Mouse (Mus musculus) splenic B cell, adult 2 months (primary cell): Measurements from ENCODE around the gene Meis1.
A peak's percentile ranks its signal among the peaks of the same experiment; 100 is the strongest.

Source experiments
- DNase-seq: peaks from one replicate; pipeline ENCODE4 v3.0.0-alpha.2; 2011; ENCODE audit warnings: low read depth, low spot score
- H3K27me3 ChIP-seq: 2 replicates; pipeline ENCODE4 v1.6.1; 2012; ENCODE audit warnings: mild to moderate bottlenecking, low read length, moderate library complexity, mixed read lengths; ENCODE audit not compliant: control insufficient read depth, poor library complexity, insufficient read depth, severe bottlenecking
- H3K36me3 ChIP-seq: 2 replicates; pipeline ENCODE4 v1.6.1; 2012; ENCODE audit warnings: mild to moderate bottlenecking, low read length, moderate library complexity, mixed read lengths; ENCODE audit not compliant: control insufficient read depth, poor library complexity, insufficient read depth, severe bottlenecking

Meis1 gene

DNA sequence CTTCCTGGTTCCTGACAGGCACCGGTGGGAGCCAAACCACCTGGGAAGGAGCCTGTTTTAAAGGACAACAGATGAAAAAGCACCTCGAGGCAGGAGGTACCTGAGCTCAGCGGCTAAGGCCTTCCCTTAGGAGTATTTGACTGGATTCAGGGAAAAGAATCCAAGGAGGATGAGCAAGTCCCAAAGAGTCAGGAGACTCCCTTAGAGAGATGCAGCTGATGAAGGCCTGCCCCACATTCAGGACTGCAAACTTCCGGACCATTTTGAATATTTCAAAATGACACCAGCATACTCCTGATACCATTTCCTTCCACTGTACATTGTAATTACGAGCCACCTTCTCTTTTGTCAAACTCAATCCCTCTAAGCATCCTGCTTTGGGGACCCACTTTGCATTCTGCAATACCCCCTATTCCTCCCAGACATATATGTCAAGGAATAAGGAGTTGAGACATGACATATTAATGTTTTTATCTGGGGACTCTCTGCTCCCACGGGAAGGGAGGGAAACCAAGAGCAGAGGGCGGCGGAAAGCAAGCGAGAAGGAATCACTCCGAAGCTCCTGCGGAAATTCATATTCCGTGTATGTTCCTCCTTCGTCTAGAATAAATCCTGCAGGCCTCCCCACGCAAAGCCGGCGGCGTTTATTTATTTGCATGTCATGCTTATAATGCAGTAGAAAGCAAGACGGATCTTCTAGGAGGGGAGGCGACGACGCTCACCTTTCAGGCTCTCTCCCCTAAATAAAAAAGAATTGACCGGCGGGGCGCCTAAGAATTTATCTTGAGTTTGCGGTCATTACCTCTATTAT, 148.5 kb downstream of the Meis1 start:
- H3K36me3 ChIP-seq, result no peaks in the 10 kb centered on the region
- DNase-seq, result peak; percentile 2

DNA sequence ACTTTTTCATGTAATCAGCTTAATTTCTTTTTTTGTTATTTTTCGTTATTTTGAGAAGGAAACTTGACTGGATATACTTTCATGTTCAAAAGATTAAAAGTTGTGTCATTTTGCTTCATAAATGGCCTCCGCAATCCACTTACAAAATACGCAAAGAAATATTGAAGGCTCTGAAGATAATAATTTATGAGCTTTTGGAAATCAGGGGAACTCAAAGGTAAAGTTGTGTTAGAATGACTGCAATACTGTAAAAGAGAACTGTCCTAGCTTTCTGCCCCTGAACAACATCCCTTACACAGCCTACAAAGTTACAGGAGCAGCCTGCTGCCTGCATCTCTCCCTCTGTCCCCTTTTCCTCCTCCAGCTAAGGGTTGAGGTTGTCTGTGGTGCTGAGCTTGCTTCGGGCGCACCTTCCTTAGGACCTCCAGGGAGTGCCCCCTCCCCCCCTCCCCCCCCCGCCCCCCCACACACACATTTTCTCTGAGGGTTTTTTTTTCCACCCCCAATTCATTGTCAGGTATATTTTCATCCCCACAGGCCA, 149.3 kb downstream of the Meis1 start:
- no peaks in the 10 kb centered on the region for H3K36me3 ChIP-seq
- DNase-seq, result no peak

More for the DNA sequence above, 148.5 kb downstream of the Meis1 start:
- H3K27me3 ChIP-seq, result peaks cover 2% of the 10 kb centered on the region

GRCm38 (mm10) chr11:18867665-18868064, 151.1 kb downstream of the Meis1 start:
- Histone ChIP-seq H3K36me3 (no peaks in the 10 kb centered on the region), H3K27me3 (peaks cover 2% of the 10 kb centered on the region)
- no peak for DNase-seq

More for the DNA sequence above, 149.3 kb downstream of the Meis1 start:
- H3K27me3 ChIP-seq, result peaks cover 2% of the 10 kb centered on the region

DNA sequence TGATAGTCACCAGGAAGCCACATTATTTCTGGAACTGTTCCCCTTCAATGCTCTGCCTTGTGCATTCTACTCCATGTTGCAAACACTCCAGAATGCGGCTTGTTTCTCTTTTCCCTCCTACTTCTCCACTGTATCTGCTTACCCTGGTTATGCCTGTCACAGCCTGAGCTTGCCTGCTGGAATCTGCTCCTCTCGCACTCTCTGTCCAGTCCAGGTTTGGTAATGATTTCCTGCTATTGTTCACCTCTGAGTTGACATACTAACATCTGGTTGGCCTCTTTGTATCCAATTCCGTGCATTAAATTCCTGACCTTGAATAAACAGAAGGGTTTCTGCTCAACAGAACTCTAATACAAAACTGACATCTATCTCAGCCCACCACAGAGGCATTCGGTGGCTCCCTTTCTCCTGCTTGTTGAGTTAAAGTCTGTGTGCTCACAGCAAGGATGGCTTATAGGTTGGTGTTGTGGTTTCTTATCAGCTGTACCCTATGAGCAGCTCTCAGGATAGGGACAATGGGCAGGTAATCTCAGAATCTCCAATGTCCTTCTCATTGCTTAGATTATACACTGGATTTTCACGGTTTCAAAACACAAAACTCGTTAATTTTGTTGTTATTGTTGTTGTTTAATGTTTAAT, 152.5 kb downstream of the Meis1 start:
- H3K27me3 ChIP-seq, result no peaks in the 10 kb centered on the region; the same call in none of the 2 replicates
- no peak for DNase-seq

GRCm38 (mm10) chr11:18850772-18851171, 168.0 kb downstream of the Meis1 start:
- no peaks in the 10 kb centered on the region for H3K27me3 ChIP-seq
- no peak for DNase-seq

More for the DNA sequence above, 152.5 kb downstream of the Meis1 start:
- H3K36me3 ChIP-seq, result no peaks in the 10 kb centered on the region

GRCm38 (mm10) chr11:18847650-18848049, 171.1 kb downstream of the Meis1 start:
- Histone ChIP-seq H3K27me3 (no peaks in the 10 kb centered on the region), H3K36me3 (no peaks in the 10 kb centered on the region)
- no peak for DNase-seq

More at GRCm38 (mm10) chr11:18850772-18851171, 168.0 kb downstream of the Meis1 start:
- no peaks in the 10 kb centered on the region; the same call in 1 of the 2 replicates for H3K36me3 ChIP-seq

DNA sequence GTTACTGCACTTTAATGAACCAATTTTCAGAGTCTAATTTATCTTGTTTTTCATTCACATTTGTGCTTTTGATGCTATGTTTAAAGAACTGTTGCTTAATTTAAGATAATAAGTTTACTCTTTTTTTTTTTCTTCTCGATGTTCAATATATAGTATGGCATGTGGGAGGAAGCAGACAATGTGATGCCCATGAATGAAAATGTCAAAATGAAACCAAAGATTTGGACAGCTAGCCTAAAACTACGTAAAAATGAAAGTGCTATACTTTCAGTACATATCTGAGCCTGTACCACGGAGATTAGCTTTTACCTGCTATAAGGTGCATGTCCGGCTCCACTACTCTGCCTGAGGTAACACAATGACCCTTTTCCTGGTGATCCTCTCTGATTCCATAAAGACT, 172.3 kb downstream of the Meis1 start:
- DNase-seq, result no peak
- H3K36me3 ChIP-seq, result no peaks in the 10 kb centered on the region
- no peaks in the 10 kb centered on the region for H3K27me3 ChIP-seq

GRCm38 (mm10) chr11:18845900-18846299, 172.9 kb downstream of the Meis1 start:
- Histone ChIP-seq H3K27me3 (no peaks in the 10 kb centered on the region), H3K36me3 (no peaks in the 10 kb centered on the region)
- no peak for DNase-seq

DNA sequence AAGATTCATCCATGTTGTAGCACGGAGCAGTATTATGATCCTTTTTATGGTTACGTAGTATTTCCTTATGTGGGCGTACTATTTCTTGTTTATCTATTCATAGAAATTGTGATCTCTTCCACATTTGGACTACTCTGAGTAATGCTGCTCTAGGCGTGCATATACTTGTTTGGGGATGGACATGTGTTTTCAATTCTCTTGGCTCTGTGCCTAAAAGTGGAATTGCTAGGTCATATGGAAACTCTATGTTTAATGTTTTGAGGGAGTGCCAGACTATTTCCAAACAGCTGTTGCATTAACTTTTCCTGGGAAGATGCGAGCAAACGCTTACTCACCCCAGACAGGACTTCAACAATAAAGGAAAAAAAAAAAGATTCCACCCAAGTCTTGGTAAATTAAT, 173.3 kb downstream of the Meis1 start:
- Histone ChIP-seq H3K27me3 (no peaks in the 10 kb centered on the region), H3K36me3 (no peaks in the 10 kb centered on the region)
- no peak for DNase-seq

DNA sequence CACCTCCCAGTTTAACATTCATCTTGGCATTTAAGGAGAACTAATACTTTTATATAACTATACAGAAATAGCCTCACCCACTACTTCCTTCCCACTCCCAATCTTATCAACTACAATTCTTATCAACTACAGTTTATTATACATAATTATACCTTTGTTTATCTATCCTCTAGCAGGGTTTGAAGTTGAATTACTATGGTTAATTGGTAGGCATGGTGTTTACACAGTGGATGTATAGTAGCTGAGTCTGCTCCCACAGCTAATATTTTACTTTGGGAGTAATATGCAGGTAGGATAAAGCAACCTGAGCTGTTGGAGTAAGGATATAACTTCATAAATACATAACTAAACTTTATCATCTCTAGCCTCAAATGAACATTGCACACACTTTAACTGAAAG, 188.7 kb downstream of the Meis1 start:
- H3K27me3 ChIP-seq, result no peaks in the 10 kb centered on the region
- H3K36me3 ChIP-seq, result no peaks in the 10 kb centered on the region

More for the DNA sequence above, 188.7 kb downstream of the Meis1 start:
- no peak for DNase-seq
